Mouse (Mus musculus): ENCODE results near the gene Mcu. TPM values are rescaled to one million over a fixed set of nuclear protein-coding genes. Genes with fewer than 3 reads are reported as not detected.

The Mcu gene
- polyA plus RNA-seq, 2 experiments, result 3.5 to 7.9 TPM

DNA sequence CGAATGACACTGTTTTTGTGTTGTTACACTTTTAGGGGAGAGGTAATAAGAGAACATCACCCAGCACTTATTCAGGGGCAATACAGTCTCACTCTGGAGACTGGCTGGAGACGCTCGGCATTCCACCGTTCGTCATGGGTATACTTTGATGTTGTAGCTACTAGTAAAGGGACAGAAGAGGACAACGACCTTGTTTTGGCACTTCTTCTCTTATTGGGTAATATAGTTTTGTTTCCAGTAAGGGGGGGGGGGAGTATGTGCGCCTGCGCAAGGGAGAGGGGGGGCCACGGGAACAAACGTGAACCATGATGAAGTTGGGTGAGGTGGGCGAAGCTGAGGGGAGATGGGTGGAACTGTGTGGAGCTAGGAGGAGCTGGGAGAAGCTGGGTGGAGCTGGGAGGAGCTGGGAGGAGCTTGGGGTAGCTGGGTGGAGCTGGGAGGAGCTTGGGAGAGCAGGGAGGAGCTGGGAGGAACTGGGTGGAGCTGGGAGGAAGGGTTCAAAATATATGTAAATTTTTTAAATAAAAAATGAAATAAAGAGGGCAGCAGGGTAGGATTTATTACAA is 67.6 kb downstream of the Mcu start:
- no peaks in the 10 kb centered on the region for H3K27me3 ChIP-seq (ENCODE audit: control insufficient read depth, insufficient read depth, low read length)
- H3K9ac ChIP-seq (replicated peaks), result no peak overlapping the region
- DNase-seq (ENCODE audit: low read depth in 3 of 3, low spot score in 3 of 3) (no peak), ATAC-seq (ENCODE audit: insufficient read depth) (no peak)
- H3K27ac ChIP-seq, result no peak overlapping the region
- H3K4me2 ChIP-seq (ENCODE audit: low read depth), result no peak overlapping the region
- no peaks in the 10 kb centered on the region for H3K9me3 ChIP-seq (ENCODE audit: control insufficient read depth, low read length)
- 78% methylated on average over 11 of the region's 11 CpGs for WGBS (ENCODE audit: insufficient replicate concordance)
- no peak overlapping the region for H3K4me3 ChIP-seq (ENCODE audit: insufficient read depth in 1 of 2, low read depth in 2 of 2, low read length in 2 of 2)
- peaks cover 0 to 9% of the 10 kb centered on the region in 2 experiments; a peak in 2 of 4 replicates for H3K4me1 ChIP-seq (replicated peaks; ENCODE audit: control insufficient read depth in 2 of 2, insufficient read depth in 2 of 2, low read length in 1 of 2)
- H3K36me3 ChIP-seq (replicated peaks; ENCODE audit: control insufficient read depth, insufficient read depth, low read depth), result no peaks in the 10 kb centered on the region
- no peak for TF ChIP-seq CTCF (IDR thresholded peaks at IDR 0.05; ENCODE audit: low read depth)
- TF ChIP-seq EP300 (IDR thresholded peaks at IDR 0.05; ENCODE audit: low read depth), result no peak

DNA sequence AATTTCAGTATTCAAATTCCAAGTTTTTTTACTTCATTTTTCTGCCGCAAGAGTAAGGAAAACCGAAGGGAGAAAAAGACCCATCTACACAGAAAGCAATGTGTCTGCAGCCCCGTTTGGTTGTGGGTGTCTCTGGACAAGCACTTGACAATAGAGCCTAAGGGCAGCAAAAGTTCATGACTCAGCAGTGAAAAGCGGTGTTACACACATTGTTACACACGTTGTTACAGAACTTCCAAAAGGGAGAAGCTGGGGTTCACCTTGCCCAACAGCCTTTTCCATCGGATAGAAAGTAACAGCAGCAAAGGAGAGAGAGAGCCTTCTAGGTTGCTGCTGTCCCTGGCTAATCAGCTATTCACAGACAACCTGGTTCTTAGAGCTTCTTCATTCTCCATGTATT is 68.3 kb downstream of the Mcu start:
- H3K4me2 ChIP-seq (ENCODE audit: low read depth), result no peak overlapping the region
- H3K36me3 ChIP-seq (replicated peaks; ENCODE audit: control insufficient read depth, insufficient read depth, low read depth), result no peaks in the 10 kb centered on the region
- H3K4me1 ChIP-seq (replicated peaks; ENCODE audit: control insufficient read depth in 2 of 2, insufficient read depth in 2 of 2, low read length in 1 of 2), result peaks cover 0 to 9% of the 10 kb centered on the region in 2 experiments; a peak in 2 of 4 replicates
- no peaks in the 10 kb centered on the region for H3K27me3 ChIP-seq (ENCODE audit: control insufficient read depth, insufficient read depth, low read length)
- no peak for ATAC-seq (ENCODE audit: insufficient read depth)
- no peak for DNase-seq (ENCODE audit: low read depth in 3 of 3, low spot score in 3 of 3)
- no peak overlapping the region for H3K27ac ChIP-seq
- WGBS (ENCODE audit: insufficient replicate concordance), result 71% methylated on average over 6 of the region's 6 CpGs
- no peak overlapping the region for H3K9ac ChIP-seq (replicated peaks)
- no peaks in the 10 kb centered on the region for H3K9me3 ChIP-seq (ENCODE audit: control insufficient read depth, low read length)
- no peak overlapping the region for H3K4me3 ChIP-seq (ENCODE audit: insufficient read depth in 1 of 2, low read depth in 2 of 2, low read length in 2 of 2)
- TF ChIP-seq EP300 (IDR thresholded peaks at IDR 0.05; ENCODE audit: low read depth), result no peak
- no peak for TF ChIP-seq CTCF (IDR thresholded peaks at IDR 0.05; ENCODE audit: low read depth)

DNA sequence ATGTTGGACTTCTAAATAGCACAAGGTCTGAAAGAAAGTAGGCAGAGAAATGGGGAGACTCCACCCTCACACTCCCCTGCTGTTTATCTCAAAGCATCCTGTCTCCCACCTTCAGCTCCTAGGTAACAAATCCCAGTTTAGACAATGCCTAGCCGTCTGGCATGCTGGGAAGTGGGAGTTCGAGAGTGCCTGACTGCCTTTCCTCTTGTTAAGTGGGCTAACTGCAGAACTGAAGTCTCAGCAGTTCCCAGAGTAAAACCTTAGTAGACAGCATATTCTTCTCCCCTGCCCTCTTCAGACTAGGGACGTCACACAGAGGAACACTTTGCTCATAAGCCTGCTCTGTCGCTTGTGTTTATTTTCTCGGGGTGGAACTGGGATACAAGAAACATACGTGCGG is 69.1 kb downstream of the Mcu start:
- Histone ChIP-seq H3K4me1 (replicated peaks; ENCODE audit: control insufficient read depth in 2 of 2, insufficient read depth in 2 of 2, low read length in 1 of 2) (peaks cover 0 to 9% of the 10 kb centered on the region in 2 experiments; a peak in 2 of 4 replicates), H3K36me3 (replicated peaks; ENCODE audit: control insufficient read depth, insufficient read depth, low read depth) (no peaks in the 10 kb centered on the region), H3K9me3 (ENCODE audit: control insufficient read depth, low read length) (no peaks in the 10 kb centered on the region), H3K4me3 (ENCODE audit: insufficient read depth in 1 of 2, low read depth in 2 of 2, low read length in 2 of 2) (no peak overlapping the region), H3K9ac (replicated peaks) (no peak overlapping the region), H3K4me2 (ENCODE audit: low read depth) (no peak overlapping the region), H3K27me3 (ENCODE audit: control insufficient read depth, insufficient read depth, low read length) (no peaks in the 10 kb centered on the region), H3K27ac (no peak overlapping the region)
- ATAC-seq (ENCODE audit: insufficient read depth), result no peak
- DNase-seq (ENCODE audit: low read depth in 3 of 3, low spot score in 3 of 3), result no peak
- WGBS (ENCODE audit: insufficient replicate concordance), result 68% methylated on average over 7 of the region's 7 CpGs
- TF ChIP-seq CTCF (IDR thresholded peaks at IDR 0.05; ENCODE audit: low read depth), result no peak
- no peak for TF ChIP-seq EP300 (IDR thresholded peaks at IDR 0.05; ENCODE audit: low read depth)

DNA sequence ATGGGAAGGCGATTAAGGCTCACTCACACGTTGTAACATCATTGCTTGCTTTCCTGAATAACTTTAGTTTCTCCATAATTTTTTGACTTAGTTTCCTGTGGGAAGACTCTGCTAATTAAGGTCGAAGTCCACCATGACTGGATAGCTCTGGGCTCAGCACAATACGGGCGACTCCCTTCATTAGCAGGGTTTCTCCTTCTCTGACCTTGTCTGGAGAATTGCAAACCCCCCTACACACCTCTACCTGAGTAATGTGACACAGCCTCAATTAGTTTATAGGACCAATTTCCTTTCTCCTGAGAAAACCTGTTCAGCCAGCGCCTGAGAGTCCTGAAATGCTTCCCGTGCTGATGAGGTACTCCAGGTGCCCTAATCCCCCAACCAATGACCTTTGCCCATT is 71.3 kb downstream of the Mcu start:
- Histone ChIP-seq H3K4me1 (replicated peaks; ENCODE audit: control insufficient read depth in 2 of 2, insufficient read depth in 2 of 2, low read length in 1 of 2) (peaks cover 0 to 10% of the 10 kb centered on the region in 2 experiments; a peak in 2 of 4 replicates), H3K27ac (no peak overlapping the region), H3K4me3 (ENCODE audit: insufficient read depth in 1 of 2, low read depth in 2 of 2, low read length in 2 of 2) (no peak overlapping the region), H3K27me3 (ENCODE audit: control insufficient read depth, insufficient read depth, low read length) (no peaks in the 10 kb centered on the region), H3K4me2 (ENCODE audit: low read depth) (no peak overlapping the region), H3K9me3 (ENCODE audit: control insufficient read depth, low read length) (no peaks in the 10 kb centered on the region), H3K9ac (replicated peaks) (no peak overlapping the region), H3K36me3 (replicated peaks; ENCODE audit: control insufficient read depth, insufficient read depth, low read depth) (no peaks in the 10 kb centered on the region)
- TF ChIP-seq CTCF (IDR thresholded peaks at IDR 0.05; ENCODE audit: low read depth) (no peak), EP300 (IDR thresholded peaks at IDR 0.05; ENCODE audit: low read depth) (no peak)
- no peak for ATAC-seq (ENCODE audit: insufficient read depth)
- 78% methylated on average over 7 of the region's 7 CpGs for WGBS (ENCODE audit: insufficient replicate concordance)
- no peak for DNase-seq (ENCODE audit: low read depth in 3 of 3, low spot score in 3 of 3)

DNA sequence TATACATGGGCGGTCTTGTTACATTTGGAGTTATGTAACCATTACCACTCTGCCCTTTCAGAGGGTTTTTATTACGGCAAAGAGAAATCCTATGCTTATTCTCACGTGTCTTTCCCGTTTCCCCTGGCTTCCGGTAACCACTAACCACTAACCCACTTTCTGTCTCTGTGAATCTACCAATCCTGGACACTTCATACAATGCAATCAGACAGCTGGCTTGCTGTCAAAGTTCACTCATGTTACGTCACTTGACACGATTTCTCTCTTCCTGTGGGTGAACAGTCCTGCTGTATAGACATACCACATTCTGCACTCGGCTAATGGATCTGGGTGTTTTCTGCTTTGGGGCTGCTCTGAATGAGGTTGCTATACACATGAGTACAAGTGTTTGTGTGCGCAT is 73.1 kb downstream of the Mcu start:
- Histone ChIP-seq H3K27ac (no peak overlapping the region), H3K4me1 (replicated peaks; ENCODE audit: control insufficient read depth in 2 of 2, insufficient read depth in 2 of 2, low read length in 1 of 2) (peaks cover 0 to 8% of the 10 kb centered on the region in 2 experiments; a peak in 2 of 4 replicates), H3K27me3 (ENCODE audit: control insufficient read depth, insufficient read depth, low read length) (no peaks in the 10 kb centered on the region; the same call in 1 of the 2 replicates), H3K4me2 (ENCODE audit: low read depth) (no peak overlapping the region), H3K36me3 (replicated peaks; ENCODE audit: control insufficient read depth, insufficient read depth, low read depth) (no peaks in the 10 kb centered on the region), H3K9me3 (ENCODE audit: control insufficient read depth, low read length) (no peaks in the 10 kb centered on the region), H3K4me3 (ENCODE audit: insufficient read depth in 1 of 2, low read depth in 2 of 2, low read length in 2 of 2) (no peak overlapping the region), H3K9ac (replicated peaks) (no peak overlapping the region)
- WGBS (ENCODE audit: insufficient replicate concordance), result 55% methylated on average over 9 of the region's 9 CpGs
- DNase-seq (ENCODE audit: low read depth in 3 of 3, low spot score in 3 of 3) (no peak), ATAC-seq (ENCODE audit: insufficient read depth) (no peak)
- TF ChIP-seq CTCF (IDR thresholded peaks at IDR 0.05; ENCODE audit: low read depth) (no peak), EP300 (IDR thresholded peaks at IDR 0.05; ENCODE audit: low read depth) (no peak)

All from liver, embryonic 14.5 days (tissue).